Mouse (Mus musculus) hindbrain, postnatal 0 days (tissue): ENCODE data around the gene Rpl13a. TPM values are rescaled to one million over a fixed set of nuclear protein-coding genes. Genes with fewer than 3 reads are reported as not detected.

Source experiments
- ATAC-seq: fragments of 200-750 bp; cut with Nextera tagmentation; 2 replicates; pipeline ENCODE4 v1.8.0; 2017; ENCODE audit warnings: mild to moderate bottlenecking, moderate TSS enrichment, moderate library complexity
- DNase-seq: peaks from one replicate; pipeline ENCODE4 v3.0.0-alpha.2; 2015; ENCODE audit warnings: low spot score
- H3K27ac ChIP-seq: fragments of 300-500 bp; sonication (generic); 2 replicates; pipeline ENCODE4 v1.5.1; 2014; ENCODE audit warnings: mild to moderate bottlenecking
- H3K27me3 ChIP-seq: fragments of 300-500 bp; sonication (generic); 2 replicates; pipeline ENCODE4 v1.6.1; 2014; ENCODE audit warnings: low read length, mixed read lengths; ENCODE audit not compliant: insufficient read depth
- H3K36me3 ChIP-seq: fragments of 300-500 bp; sonication (generic); 2 replicates; pipeline ENCODE4 v1.6.1; 2014; ENCODE audit warnings: low read length, mixed read lengths; ENCODE audit not compliant: insufficient read depth
- H3K4me1 ChIP-seq: fragments of 300-500 bp; sonication (generic); 2 replicates; pipeline ENCODE4 v1.6.1; 2014; ENCODE audit warnings: antibody characterized with exemption, low read length, mixed read lengths; ENCODE audit not compliant: insufficient read depth
- H3K4me2 ChIP-seq: fragments of 300-500 bp; sonication (generic); 2 replicates; pipeline ENCODE4 v1.6.1; 2014; ENCODE audit warnings: low read depth, mild to moderate bottlenecking, low read length, moderate library complexity, mixed read lengths
- H3K4me3 ChIP-seq: fragments of 300-500 bp; sonication (generic); 2 replicates; pipeline ENCODE4 v1.5.1; 2014; ENCODE audit warnings: low read length
- H3K9ac ChIP-seq: fragments of 300-500 bp; sonication (generic); replicated peaks from 2 replicates; pipeline ENCODE4 v1.6.1; 2014; ENCODE audit warnings: mild to moderate bottlenecking, low read length, moderate library complexity, mixed read lengths
- H3K9me3 ChIP-seq: fragments of 300-500 bp; sonication (generic); 2 replicates; pipeline ENCODE4 v1.6.1; 2016; ENCODE audit warnings: low read length, mixed read lengths
- CTCF ChIP-seq: IDR thresholded peaks from 2 replicates; pipeline ENCODE4 v1.5.1; 2016; ENCODE audit warnings: antibody characterized with exemption, control low read depth, low read depth
- WGBS: fragments of 180-500 bp; shearing (Covaris S2); extraction: QIAGEN DNeasy Blood & Tissue Kit; methylation state at CpG from one replicate; pipeline ENCODE4 v1.1.7; 2014; 5-methylcytosine and 5-hydroxymethylcytosine counted together
- polyA plus RNA-seq: library from polyadenylated mRNA; unstranded; fragments of >200 nt; fragmentation: Nextera tagmentation; extraction: Ambion mirVana; gene quantifications from 2 replicates; pipeline ENCODE4 v1.2.1, GENCODE M21; 2015
- total RNA-seq: library from RNA; depleted of rRNA; stranded (reverse); fragments of >200 nt; gene quantifications from 2 replicates; pipeline ENCODE4 v1.2.3, GENCODE M21; 2014

The Rpl13a gene
- total and polyA plus RNA-seq, 2 experiments from 2014 or later = 800 to 1,807 TPM

- Histone ChIP-seq H3K4me1 (no peaks in the 10 kb centered on the region), H3K27ac (no peak overlapping the region), H3K4me3 (no peak overlapping the region), H3K36me3 (no peaks in the 10 kb centered on the region), H3K4me2 (no peak overlapping the region), H3K9me3 (no peaks in the 10 kb centered on the region), H3K27me3 (no peaks in the 10 kb centered on the region), H3K9ac (no peak overlapping the region)
- TF ChIP-seq CTCF = no peak
- 88% methylated on average over 1 of the region's 1 CpGs for WGBS
- ATAC-seq (no peak), DNase-seq (no peak)
Measured at GRCm38 (mm10) chr7:45138403-45138802, 9.8 kb upstream of the Rpl13a start.

GRCm38 (mm10) chr7:45137171-45138006 lies 8.8 kb upstream of the Rpl13a start:
- TF ChIP-seq CTCF = no peak
- ATAC-seq = no peak
- H3K27me3 ChIP-seq = no peaks in the 10 kb centered on the region
- H3K36me3 ChIP-seq = no peaks in the 10 kb centered on the region
- H3K9ac ChIP-seq = no peak overlapping the region
- DNase-seq = no peak
- WGBS = 84% methylated on average over 12 of the region's 12 CpGs
- H3K4me2 ChIP-seq = no peak overlapping the region
- H3K4me3 ChIP-seq = no peak overlapping the region
- no peaks in the 10 kb centered on the region for H3K9me3 ChIP-seq
- H3K4me1 ChIP-seq = no peaks in the 10 kb centered on the region
- H3K27ac ChIP-seq = no peak overlapping the region

- no peaks in the 10 kb centered on the region for H3K9me3 ChIP-seq
- WGBS = 5% methylated on average over 29 of the region's 29 CpGs
- peak; percentile 97 for TF ChIP-seq CTCF
Measured at GRCm38 (mm10) chr7:45135993-45136567, 7.5 kb upstream of the Rpl13a start, which contains the start of the genes Gm45713 and Flt3l. TSS of gene Gm45713 (minus strand) at chr7:45136231. TSS of gene Flt3l (minus strand) at chr7:45136432.

GRCm38 (mm10) chr7:45135370-45135769 lies 6.8 kb upstream of the Rpl13a start:
- ATAC-seq = no peak
- WGBS = 73% methylated on average over 3 of the region's 3 CpGs
- H3K4me1 ChIP-seq = no peaks in the 10 kb centered on the region
- no peaks in the 10 kb centered on the region for H3K9me3 ChIP-seq
- no peak for DNase-seq
- no peaks in the 10 kb centered on the region for H3K36me3 ChIP-seq
- no peak overlapping the region for H3K4me3 ChIP-seq
- H3K27me3 ChIP-seq = no peaks in the 10 kb centered on the region
- no peak overlapping the region for H3K27ac ChIP-seq
- H3K4me2 ChIP-seq = peak overlapping the region; percentile 67; the same call in 1 of the 2 replicates
- H3K9ac ChIP-seq = no peak overlapping the region
- TF ChIP-seq CTCF = no peak

More at GRCm38 (mm10) chr7:45135993-45136567, 7.5 kb upstream of the Rpl13a start, which contains the start of the genes Gm45713 and Flt3l:
- peak; percentile 91 for DNase-seq
- no peaks in the 10 kb centered on the region for H3K36me3 ChIP-seq
- peak within 1 kb of the TSS; percentile 46 for H3K4me3 ChIP-seq
- H3K4me2 ChIP-seq = peak within 1 kb of the TSS; percentile 67
- H3K9ac ChIP-seq = peak within 1 kb of the TSS; percentile 51
- peak; percentile 85 for ATAC-seq
- H3K4me1 ChIP-seq = no peaks in the 10 kb centered on the region
- H3K27me3 ChIP-seq = no peaks in the 10 kb centered on the region
- no peak within 1 kb of the TSS for H3K27ac ChIP-seq

GRCm38 (mm10) chr7:45134544-45135026 lies 6.0 kb upstream of the Rpl13a start:
- no peak for ATAC-seq
- no peak overlapping the region for H3K4me3 ChIP-seq
- no peak overlapping the region for H3K4me2 ChIP-seq

GRCm38 (mm10) chr7:45133446-45134159 lies 5.0 kb upstream of the Rpl13a start:
- no peak overlapping the region for H3K9ac ChIP-seq
- H3K9me3 ChIP-seq = no peaks in the 10 kb centered on the region
- H3K4me2 ChIP-seq = no peak overlapping the region
- DNase-seq (no peak), ATAC-seq (no peak)
- peak; percentile 16; the same call in 1 of the 2 replicates for TF ChIP-seq CTCF
- no peak overlapping the region for H3K27ac ChIP-seq
- WGBS = 69% methylated on average over 8 of the region's 8 CpGs
- H3K27me3 ChIP-seq = no peaks in the 10 kb centered on the region
- H3K4me1 ChIP-seq = no peaks in the 10 kb centered on the region
- no peak overlapping the region for H3K4me3 ChIP-seq
- no peaks in the 10 kb centered on the region for H3K36me3 ChIP-seq

More at GRCm38 (mm10) chr7:45134544-45135026, 6.0 kb upstream of the Rpl13a start:
- no peak for TF ChIP-seq CTCF
- 17% methylated on average over 11 of the region's 12 CpGs for WGBS
- no peak overlapping the region for H3K27ac ChIP-seq
- no peaks in the 10 kb centered on the region for H3K27me3 ChIP-seq
- H3K36me3 ChIP-seq = no peaks in the 10 kb centered on the region
- H3K9me3 ChIP-seq = no peaks in the 10 kb centered on the region
- no peak for DNase-seq
- no peak overlapping the region for H3K9ac ChIP-seq
- H3K4me1 ChIP-seq = no peaks in the 10 kb centered on the region
